Mouse (Mus musculus) adrenal gland, adult 18-20 months (tissue): Measurements from ENCODE around the gene Plekha7. TPM values are rescaled to one million over a fixed set of nuclear protein-coding genes. Genes with fewer than 3 reads are reported as not detected.

Experiments
- DNase-seq, 2 experiments: peaks; one replicate each; pipeline ENCODE4 v3.0.0; 2021 to 2022; ENCODE audit warnings: low spot score in 2 of 2
- total RNA-seq, 2 experiments: library from RNA; stranded (reverse); gene quantifications; 1 replicate in 1 of 2; 2 replicates in 1 of 2; pipeline ENCODE4 v1.2.3; 2021

The Plekha7 gene
- total RNA-seq, 2 experiments from 2014 or later = 10.5 to 12.9 TPM

DNA sequence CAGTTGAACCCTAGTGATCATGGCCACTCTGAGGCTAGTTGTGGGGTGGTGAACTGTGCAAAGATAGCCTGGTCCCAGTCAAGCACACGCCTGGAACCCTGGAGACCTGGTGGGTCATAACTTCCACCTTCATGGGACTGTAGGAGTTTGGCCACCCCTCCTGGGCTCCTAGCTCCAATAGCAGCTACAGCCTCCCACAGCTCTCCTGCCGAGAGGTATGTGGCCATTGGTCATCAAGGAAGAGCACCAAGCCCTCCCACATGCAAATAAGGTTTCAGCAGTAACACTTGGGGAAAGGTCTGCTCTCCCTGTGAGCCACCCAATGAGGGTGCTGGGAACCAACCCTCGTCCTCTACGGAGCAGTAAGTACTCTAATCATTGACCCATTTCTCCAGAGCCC, 55.7 kb downstream of the Plekha7 start:
- DNase-seq = no peak

- DNase-seq = no peak
Measured at GRCm38 (mm10) chr7:116251516-116251915, 56.7 kb downstream of the Plekha7 start.

DNA sequence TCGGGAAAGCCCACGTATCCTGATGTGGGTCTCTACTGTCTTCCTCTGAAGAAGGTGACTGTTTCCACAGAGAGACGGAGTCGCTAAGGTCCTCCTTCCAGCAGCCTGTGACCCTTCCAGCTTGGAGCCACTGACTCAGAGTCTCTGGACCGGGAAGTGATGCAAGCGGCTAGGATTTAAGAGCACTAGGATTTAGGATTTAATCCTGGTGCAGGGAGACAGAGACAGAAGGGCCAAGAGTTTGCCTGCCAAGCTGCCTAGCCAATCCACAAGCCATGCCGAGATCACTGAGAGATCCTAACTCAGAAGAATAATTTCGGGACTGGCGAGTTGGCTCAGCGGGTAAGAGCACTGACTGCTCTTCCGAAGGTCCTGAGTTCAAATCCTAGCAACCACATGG, 59.6 kb downstream of the Plekha7 start:
- DNase-seq = no peak

DNA sequence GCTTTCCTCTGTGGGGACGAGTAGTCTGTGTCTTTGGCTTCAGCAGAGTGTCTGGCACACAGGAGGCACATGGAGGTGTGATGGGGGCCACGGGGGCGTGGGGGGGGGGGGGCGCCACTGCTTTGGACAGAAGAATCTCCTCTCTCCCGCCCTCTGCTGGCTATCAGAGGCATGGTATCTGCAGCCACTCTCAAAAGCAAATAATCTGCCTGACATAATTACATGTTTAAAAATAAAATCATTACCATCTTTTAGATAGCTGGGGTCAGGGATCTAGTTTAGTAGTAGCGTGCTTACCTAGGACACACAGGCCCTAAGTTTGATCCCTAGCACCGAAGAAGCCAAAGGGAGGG, 60.8 kb downstream of the Plekha7 start:
- no peak for DNase-seq

- DNase-seq = no peak
Measured at GRCm38 (mm10) chr7:116246696-116247376, 61.3 kb downstream of the Plekha7 start.

- DNase-seq = no peak
Measured at GRCm38 (mm10) chr7:116245815-116246695, 62.1 kb downstream of the Plekha7 start.

- DNase-seq = no peak
Measured at GRCm38 (mm10) chr7:116244302-116245165, 63.6 kb downstream of the Plekha7 start.

DNA sequence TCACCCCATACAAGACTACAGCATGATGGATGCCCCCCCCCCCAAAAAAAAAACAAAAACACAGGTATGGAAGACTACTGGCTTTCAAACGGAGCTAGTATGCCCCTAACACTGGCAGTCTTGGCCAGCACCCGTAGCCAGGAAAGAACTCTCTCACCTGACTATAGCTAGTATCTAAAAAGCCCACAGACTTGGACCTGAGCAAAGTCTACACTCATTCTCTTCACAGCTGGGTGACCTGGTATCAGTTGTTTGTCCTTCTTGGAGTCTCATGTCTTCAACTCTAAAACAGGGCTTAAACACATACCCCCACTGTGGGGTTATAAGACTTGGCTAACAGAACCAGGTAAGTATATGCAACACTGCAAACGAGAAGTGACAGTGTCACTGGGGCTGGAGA, 65.4 kb downstream of the Plekha7 start:
- no peak for DNase-seq

- DNase-seq = no peak
Measured at GRCm38 (mm10) chr7:116241601-116242000, 66.6 kb downstream of the Plekha7 start.

DNA sequence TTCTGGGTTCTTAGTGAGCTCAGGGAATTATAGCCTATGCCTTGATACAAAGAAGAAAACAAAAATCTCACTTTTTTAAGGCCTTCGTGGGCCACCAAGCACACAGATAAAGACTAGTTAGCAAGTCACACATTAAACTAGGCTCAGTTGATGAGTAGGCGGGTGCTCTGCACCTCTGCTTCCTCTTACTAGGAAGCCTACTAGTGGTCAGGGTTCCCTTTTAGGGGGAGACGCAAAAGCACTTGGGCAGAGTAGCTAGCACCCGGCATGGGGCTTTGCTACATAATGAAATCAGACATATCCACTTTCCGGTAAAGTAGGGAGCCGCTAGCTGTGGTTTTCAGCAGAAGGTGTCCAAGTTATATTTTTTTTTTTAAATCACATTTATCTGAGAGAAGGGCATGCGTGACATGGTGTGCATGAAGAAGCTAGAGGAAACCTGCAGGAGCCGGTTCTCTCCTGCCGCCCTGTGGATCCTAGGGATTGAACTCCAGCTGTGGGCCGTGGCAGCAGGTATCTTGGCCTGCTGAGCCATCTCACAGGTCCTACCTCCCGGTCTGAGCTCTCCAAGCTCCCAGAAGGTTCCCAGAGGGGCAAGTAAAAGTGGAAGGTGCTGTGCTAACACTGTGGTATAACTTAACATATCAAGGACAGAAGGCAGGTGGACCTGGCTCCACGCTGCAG, 67.2 kb downstream of the Plekha7 start:
- DNase-seq = no peak

DNA sequence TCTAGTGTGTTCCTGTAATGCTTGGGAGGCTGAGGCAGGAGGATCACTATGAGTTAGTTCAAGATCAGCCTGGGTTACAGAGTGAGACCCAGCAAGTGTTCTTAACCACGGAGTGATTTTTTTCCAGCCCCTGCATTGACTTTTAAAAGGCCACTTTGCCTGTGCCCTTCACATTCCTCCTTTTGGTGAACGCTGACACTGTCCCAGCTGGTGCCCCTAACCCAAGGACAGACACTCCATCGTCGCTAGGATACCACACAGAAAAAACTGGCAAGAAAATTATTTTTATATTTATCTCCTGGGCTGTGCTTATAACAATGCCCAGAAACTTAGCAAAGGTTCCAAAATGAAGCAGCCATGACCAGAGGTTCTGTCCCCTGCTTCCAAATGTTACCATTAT, 67.8 kb downstream of the Plekha7 start:
- DNase-seq = peak in 1 of 2 experiments; percentile 40

DNA sequence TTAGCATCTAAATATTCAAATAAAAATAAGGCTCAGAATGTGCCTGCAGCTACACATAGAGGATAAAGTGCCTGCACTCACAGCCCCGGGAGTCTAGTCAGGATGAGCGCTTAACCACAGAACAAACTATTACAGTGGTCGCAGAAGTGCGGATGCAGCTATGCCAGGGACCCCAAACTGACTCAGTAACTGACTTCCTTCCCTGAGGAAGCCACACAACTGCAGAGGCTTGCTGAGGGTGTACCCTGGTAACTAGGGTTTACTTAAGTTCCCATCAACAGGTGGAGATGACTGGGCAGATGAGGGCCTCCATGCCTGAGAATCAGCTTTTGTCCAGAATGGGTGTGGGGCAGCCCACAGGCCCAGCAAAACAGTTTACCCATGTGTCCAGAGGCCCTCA, 69.9 kb downstream of the Plekha7 start:
- DNase-seq = no peak

GRCm38 (mm10) chr7:116237157-116237981, 70.8 kb downstream of the Plekha7 start:
- peak; percentile 47 for DNase-seq

DNA sequence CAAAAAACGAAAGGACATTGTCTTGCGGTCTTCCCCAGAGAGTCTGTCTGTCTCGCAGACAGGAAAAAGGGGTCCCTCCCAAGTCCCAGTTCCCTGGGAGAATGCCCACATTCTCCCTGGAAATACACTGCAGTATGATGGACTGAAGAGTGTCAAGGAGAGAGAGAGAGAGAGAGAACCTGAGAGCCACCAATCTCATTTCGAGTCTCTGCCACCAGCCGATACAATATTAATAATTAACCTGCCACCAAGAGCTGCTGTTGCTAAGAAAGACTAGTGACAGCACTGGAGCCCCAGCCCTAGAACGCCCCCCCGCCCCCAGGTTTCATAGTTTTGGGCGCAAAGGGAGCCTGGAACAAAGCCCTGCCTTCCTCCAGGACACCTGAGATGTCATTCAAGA, 71.6 kb downstream of the Plekha7 start:
- DNase-seq = no peak

DNA sequence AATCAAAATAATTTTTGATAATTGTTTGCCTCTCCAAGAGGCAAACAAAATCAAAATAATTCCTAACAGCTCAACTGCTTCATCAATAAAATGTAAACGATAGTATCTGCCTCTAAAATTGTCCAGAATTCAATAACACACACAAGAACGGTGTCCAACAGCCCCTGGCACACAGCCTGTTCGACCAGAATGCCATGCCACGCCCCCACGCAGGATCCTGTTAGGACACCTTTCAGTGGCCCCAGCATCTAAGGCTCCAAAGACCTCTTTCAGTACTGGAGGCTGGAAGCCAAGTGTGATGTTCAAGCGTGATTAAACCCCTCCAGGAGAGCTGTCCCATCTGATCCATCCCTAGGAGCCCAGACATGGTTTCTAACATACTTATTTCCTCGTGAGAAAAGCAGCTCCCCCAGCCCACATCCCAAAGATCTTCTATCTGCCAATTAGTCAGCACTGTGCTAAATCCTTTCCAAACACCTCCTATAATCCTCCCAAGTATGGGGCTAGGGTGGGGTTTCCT, 73.8 kb downstream of the Plekha7 start:
- no peak for DNase-seq

DNA sequence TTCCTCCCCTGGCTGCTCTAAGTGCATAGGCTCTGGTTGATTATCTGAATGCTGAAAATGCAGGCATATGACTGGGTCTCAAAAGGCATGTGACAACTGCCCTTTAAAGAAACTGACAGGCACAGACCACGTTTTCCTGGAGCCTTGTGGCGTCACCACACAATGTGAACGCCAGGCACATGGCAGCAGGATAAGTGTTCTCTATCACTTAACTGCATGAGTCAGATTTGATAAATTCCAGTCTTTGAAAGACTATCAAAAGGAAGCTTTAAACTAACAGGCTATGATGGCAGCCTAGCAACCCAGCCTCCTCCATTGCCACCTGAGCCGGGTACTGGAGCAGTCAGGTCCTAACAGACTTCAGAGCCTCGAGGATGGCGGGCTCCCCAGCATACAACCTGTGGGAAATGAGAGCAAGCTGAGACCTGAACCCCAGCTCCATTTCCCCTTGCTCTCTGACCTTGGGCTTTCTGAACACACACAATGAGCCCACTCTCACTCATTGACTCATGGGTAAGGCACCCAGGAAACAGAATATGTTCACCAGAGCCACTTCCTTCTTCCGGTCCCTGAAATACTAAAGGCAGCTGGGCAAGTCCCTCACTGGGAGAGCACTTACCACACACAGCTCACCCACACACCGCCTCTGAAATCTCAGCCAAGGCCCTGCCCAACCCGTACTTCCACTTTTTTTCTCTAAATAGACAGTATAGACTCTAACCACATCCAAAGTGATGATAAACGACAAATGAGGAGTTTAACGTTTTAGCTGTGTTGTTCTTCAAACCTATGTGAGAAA, 77.2 kb downstream of the Plekha7 start:
- no peak for DNase-seq

- DNase-seq = no peak
Measured at GRCm38 (mm10) chr7:116226877-116227282, 81.3 kb downstream of the Plekha7 start.

DNA sequence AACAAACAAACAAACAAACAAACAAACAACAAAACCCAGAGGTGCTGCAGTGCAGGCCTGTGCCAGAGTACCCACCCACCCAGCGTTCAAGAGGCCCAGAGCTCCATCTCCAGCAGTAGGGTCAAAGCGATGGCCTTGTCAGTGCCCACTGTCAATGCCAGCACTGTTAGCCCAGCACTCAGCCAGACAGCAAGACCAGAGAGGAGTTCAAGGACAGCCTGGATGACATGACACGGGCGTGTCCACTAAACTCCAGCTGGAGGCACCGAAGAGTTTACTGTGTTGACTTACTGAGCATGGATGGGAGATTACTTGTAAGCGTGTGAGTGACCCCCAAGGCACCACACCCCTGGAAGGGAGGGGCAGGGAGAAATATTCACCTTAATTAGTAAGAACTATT, 81.9 kb downstream of the Plekha7 start:
- DNase-seq = no peak

- no peak for DNase-seq
Measured at GRCm38 (mm10) chr7:116224543-116224942, 83.6 kb downstream of the Plekha7 start.
